Mouse (Mus musculus): ENCODE measurements at regions not wholly inside any gene's neighbourhood (a gene's known extent, or its start where the extent isn't known, plus 50 kb on each side); places are given as distances from the start of the nearest gene placed in this dataset.

DNA sequence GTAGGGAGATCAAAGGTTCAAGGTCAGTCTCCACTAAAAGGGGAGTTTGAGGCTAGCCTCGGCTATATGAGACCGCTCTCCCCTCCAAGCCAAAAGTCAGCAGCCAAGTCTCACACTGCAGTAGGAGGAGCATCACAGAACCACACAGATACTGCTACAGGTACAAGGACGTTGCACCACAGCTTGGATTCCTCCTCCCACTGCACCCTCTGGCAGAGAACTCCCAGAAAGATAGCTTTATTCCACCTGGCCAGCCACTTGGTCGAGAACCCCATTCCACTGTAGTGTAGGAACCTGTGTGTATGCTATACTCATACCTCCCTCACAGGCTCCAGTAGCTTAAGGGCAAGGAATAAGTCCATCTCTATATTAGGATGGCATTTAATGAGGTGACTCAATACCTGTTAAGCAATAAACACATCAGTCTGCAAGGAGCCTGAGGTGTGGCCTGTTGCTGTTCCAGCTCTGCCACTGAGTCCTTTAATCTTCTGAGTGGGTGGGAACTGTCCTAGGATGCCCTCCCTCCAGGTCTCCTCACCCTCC, 254.0 kb downstream of the Sox4 start:
- TF ChIP-seq CTCF (IDR thresholded peaks at IDR 0.05; ENCODE audit: borderline replicate concordance, control insufficient read depth, extremely low read depth, insufficient read depth, low read length, poor library complexity), result no peak
- TF ChIP-seq POLR2A (IDR thresholded peaks at IDR 0.05; ENCODE audit: control insufficient read depth, extremely low read depth, insufficient read depth, low read length, poor library complexity), result no peak

All from thymus, adult 2 months (tissue).